Mouse (Mus musculus): ENCODE data around the gene 5730455P16Rik. TPM values are rescaled to one million over a fixed set of nuclear protein-coding genes. Genes with fewer than 3 reads are reported as not detected.

5730455P16Rik gene
- polyA plus RNA-seq, 1 experiment from 2014 or later = 18.2 TPM

- WGBS = 41% methylated on average over 12 of the region's 12 CpGs
- H3K9ac ChIP-seq (ENCODE audit: low read depth, low read length) = no peak overlapping the region
Observed at GRCm38 (mm10) chr11:80332709-80333400, 45.0 kb downstream of the 5730455P16Rik start.

GRCm38 (mm10) chr11:80324636-80325035, 53.2 kb downstream of the 5730455P16Rik start:
- H3K4me3 ChIP-seq (replicated peaks; ENCODE audit: low read depth, low read length) = no peak overlapping the region
- H3K36me3 ChIP-seq (ENCODE audit: insufficient read depth, low read length) = no peaks in the 10 kb centered on the region
- no peak for DNase-seq (ENCODE audit: low spot score)
- H3K4me1 ChIP-seq (replicated peaks; ENCODE audit: insufficient read depth, low read length) = no peaks in the 10 kb centered on the region; the same call in 1 of the 2 replicates
- TF ChIP-seq CTCF (IDR thresholded peaks at IDR 0.05; ENCODE audit: low read depth) = no peak
- no peak for ATAC-seq (replicated peaks; ENCODE audit: low FRiP score, low read depth)
- H3K9ac ChIP-seq (ENCODE audit: low read depth, low read length) = no peak overlapping the region
- no peaks in the 10 kb centered on the region for H3K27me3 ChIP-seq (ENCODE audit: insufficient read depth, low read length)
- no peak overlapping the region for H3K4me2 ChIP-seq (ENCODE audit: low read length)
- H3K27ac ChIP-seq = no peak overlapping the region
- no peaks in the 10 kb centered on the region for H3K9me3 ChIP-seq (replicated peaks; ENCODE audit: low read length)
- 90% methylated on average over 6 of the region's 6 CpGs for WGBS

More at GRCm38 (mm10) chr11:80332709-80333400, 45.0 kb downstream of the 5730455P16Rik start:
- no peaks in the 10 kb centered on the region for H3K27me3 ChIP-seq (ENCODE audit: insufficient read depth, low read length)
- no peaks in the 10 kb centered on the region for H3K4me1 ChIP-seq (replicated peaks; ENCODE audit: insufficient read depth, low read length)
- no peak for ATAC-seq (replicated peaks; ENCODE audit: low FRiP score, low read depth)
- TF ChIP-seq CTCF (IDR thresholded peaks at IDR 0.05; ENCODE audit: low read depth) = no peak
- no peak overlapping the region for H3K4me2 ChIP-seq (ENCODE audit: low read length)
- H3K4me3 ChIP-seq (replicated peaks; ENCODE audit: low read depth, low read length) = no peak overlapping the region
- H3K27ac ChIP-seq = no peak overlapping the region
- H3K36me3 ChIP-seq (ENCODE audit: insufficient read depth, low read length) = no peaks in the 10 kb centered on the region
- no peaks in the 10 kb centered on the region for H3K9me3 ChIP-seq (replicated peaks; ENCODE audit: low read length)
- DNase-seq (ENCODE audit: low spot score) = peak; percentile 18

- H3K36me3 ChIP-seq (ENCODE audit: insufficient read depth, low read length) = no peaks in the 10 kb centered on the region
- H3K27ac ChIP-seq = no peak overlapping the region
- H3K4me3 ChIP-seq (replicated peaks; ENCODE audit: low read depth, low read length) = no peak overlapping the region
- no peaks in the 10 kb centered on the region for H3K9me3 ChIP-seq (replicated peaks; ENCODE audit: low read length)
- no peaks in the 10 kb centered on the region; the same call in 1 of the 2 replicates for H3K4me1 ChIP-seq (replicated peaks; ENCODE audit: insufficient read depth, low read length)
- no peak for TF ChIP-seq CTCF (IDR thresholded peaks at IDR 0.05; ENCODE audit: low read depth)
- DNase-seq (ENCODE audit: low spot score) (no peak), ATAC-seq (replicated peaks; ENCODE audit: low FRiP score, low read depth) (no peak)
- 47% methylated on average over 13 of the region's 13 CpGs for WGBS
- no peaks in the 10 kb centered on the region for H3K27me3 ChIP-seq (ENCODE audit: insufficient read depth, low read length)
- no peak overlapping the region for H3K9ac ChIP-seq (ENCODE audit: low read depth, low read length)
- no peak overlapping the region for H3K4me2 ChIP-seq (ENCODE audit: low read length)
Observed at GRCm38 (mm10) chr11:80323255-80323654, 54.6 kb downstream of the 5730455P16Rik start.

- DNase-seq (ENCODE audit: low spot score) (no peak), ATAC-seq (replicated peaks; ENCODE audit: low FRiP score, low read depth) (no peak)
- H3K36me3 ChIP-seq (ENCODE audit: insufficient read depth, low read length) = no peaks in the 10 kb centered on the region
- no peak overlapping the region for H3K4me2 ChIP-seq (ENCODE audit: low read length)
- no peak overlapping the region for H3K9ac ChIP-seq (ENCODE audit: low read depth, low read length)
- no peaks in the 10 kb centered on the region for H3K4me1 ChIP-seq (replicated peaks; ENCODE audit: insufficient read depth, low read length)
- no peaks in the 10 kb centered on the region for H3K27me3 ChIP-seq (ENCODE audit: insufficient read depth, low read length)
- H3K4me3 ChIP-seq (replicated peaks; ENCODE audit: low read depth, low read length) = no peak overlapping the region
- no peaks in the 10 kb centered on the region for H3K9me3 ChIP-seq (replicated peaks; ENCODE audit: low read length)
- WGBS = 66% methylated on average over 10 of the region's 10 CpGs
- no peak for TF ChIP-seq CTCF (IDR thresholded peaks at IDR 0.05; ENCODE audit: low read depth)
- no peak overlapping the region for H3K27ac ChIP-seq
Observed at GRCm38 (mm10) chr11:80315743-80316639, 61.8 kb downstream of the 5730455P16Rik start.

- WGBS = 74% methylated on average over 4 of the region's 4 CpGs
- TF ChIP-seq CTCF (IDR thresholded peaks at IDR 0.05; ENCODE audit: low read depth) = no peak
Observed at GRCm38 (mm10) chr11:80313944-80314343, 63.9 kb downstream of the 5730455P16Rik start.

GRCm38 (mm10) chr11:80313462-80313861, 64.4 kb downstream of the 5730455P16Rik start:
- Histone ChIP-seq H3K27ac (no peak overlapping the region), H3K4me3 (replicated peaks; ENCODE audit: low read depth, low read length) (no peak overlapping the region), H3K4me1 (replicated peaks; ENCODE audit: insufficient read depth, low read length) (no peaks in the 10 kb centered on the region), H3K9ac (ENCODE audit: low read depth, low read length) (no peak overlapping the region), H3K9me3 (replicated peaks; ENCODE audit: low read length) (no peaks in the 10 kb centered on the region), H3K36me3 (ENCODE audit: insufficient read depth, low read length) (no peaks in the 10 kb centered on the region), H3K27me3 (ENCODE audit: insufficient read depth, low read length) (no peaks in the 10 kb centered on the region), H3K4me2 (ENCODE audit: low read length) (no peak overlapping the region)
- no peak for TF ChIP-seq CTCF (IDR thresholded peaks at IDR 0.05; ENCODE audit: low read depth)
- ATAC-seq (replicated peaks; ENCODE audit: low FRiP score, low read depth) (no peak), DNase-seq (ENCODE audit: low spot score) (no peak)
- 83% methylated on average over 1 of the region's 1 CpGs for WGBS

More at GRCm38 (mm10) chr11:80313944-80314343, 63.9 kb downstream of the 5730455P16Rik start:
- Histone ChIP-seq H3K27me3 (ENCODE audit: insufficient read depth, low read length) (no peaks in the 10 kb centered on the region), H3K4me3 (replicated peaks; ENCODE audit: low read depth, low read length) (no peak overlapping the region), H3K9me3 (replicated peaks; ENCODE audit: low read length) (no peaks in the 10 kb centered on the region), H3K4me1 (replicated peaks; ENCODE audit: insufficient read depth, low read length) (no peaks in the 10 kb centered on the region), H3K4me2 (ENCODE audit: low read length) (no peak overlapping the region), H3K27ac (no peak overlapping the region), H3K9ac (ENCODE audit: low read depth, low read length) (no peak overlapping the region), H3K36me3 (ENCODE audit: insufficient read depth, low read length) (no peaks in the 10 kb centered on the region)
- no peak for ATAC-seq (replicated peaks; ENCODE audit: low FRiP score, low read depth)
- no peak for DNase-seq (ENCODE audit: low spot score)

Data from kidney, postnatal 0 days (tissue).